Mouse (Mus musculus) heart, embryonic 13.5 days (tissue): ENCODE data around the gene Plbd1. TPM values are rescaled to one million over a fixed set of nuclear protein-coding genes. Genes with fewer than 3 reads are reported as not detected.

Experiments
- ATAC-seq: fragments of 200-750 bp; cut with Nextera tagmentation; 2 replicates; pipeline ENCODE4 v1.8.0; 2017; ENCODE audit warnings: moderate TSS enrichment; ENCODE audit not compliant: insufficient number of reproducible peaks, low FRiP score, low TSS enrichment; ENCODE audit errors: extremely low read depth
- H3K27ac ChIP-seq: fragments of 300-500 bp; sonication (generic); replicated peaks from 2 replicates; pipeline ENCODE4 v1.5.1; 2015; ENCODE audit warnings: moderate library complexity, mild to moderate bottlenecking, inconsistent platforms
- H3K27me3 ChIP-seq: fragments of 300-500 bp; sonication (generic); replicated peaks from 2 replicates; pipeline ENCODE4 v1.6.1; 2015; ENCODE audit warnings: mild to moderate bottlenecking, inconsistent platforms
- H3K36me3 ChIP-seq: fragments of 300-500 bp; sonication (generic); 2 replicates; pipeline ENCODE4 v1.6.1; 2015; ENCODE audit warnings: mild to moderate bottlenecking, inconsistent platforms
- H3K4me1 ChIP-seq: fragments of 300-500 bp; sonication (generic); 2 replicates; pipeline ENCODE4 v1.6.1; 2015; ENCODE audit warnings: inconsistent platforms
- H3K4me2 ChIP-seq: fragments of 300-500 bp; sonication (generic); 2 replicates; pipeline ENCODE4 v1.6.1; 2015; ENCODE audit warnings: inconsistent platforms, mild to moderate bottlenecking, moderate library complexity
- H3K4me3 ChIP-seq: fragments of 300-500 bp; sonication (generic); 2 replicates; pipeline ENCODE4 v1.5.1; 2015; ENCODE audit warnings: moderate library complexity, mild to moderate bottlenecking, inconsistent platforms
- H3K9ac ChIP-seq: fragments of 300-500 bp; sonication (generic); 2 replicates; pipeline ENCODE4 v1.6.1; 2015; ENCODE audit warnings: inconsistent platforms, mild to moderate bottlenecking, moderate library complexity
- H3K9me3 ChIP-seq: fragments of 300-500 bp; sonication (generic); 2 replicates; pipeline ENCODE4 v1.6.1; 2016; ENCODE audit warnings: inconsistent platforms
- WGBS: fragments of 180-500 bp; shearing (Covaris S2); methylation state at CpG from one replicate; pipeline ENCODE4 v1.1.7; 2015; ENCODE audit warnings: mixed read lengths; 5-methylcytosine and 5-hydroxymethylcytosine counted together
- polyA plus RNA-seq: library from polyadenylated mRNA; unstranded; fragments of >200 nt; fragmentation: Nextera tagmentation; extraction: Ambion mirVana; gene quantifications from 2 replicates; pipeline ENCODE4 v1.2.1, GENCODE M21; 2015

Plbd1 gene
- polyA plus RNA-seq, 1 experiment from 2014 or later = 6.3 TPM

GRCm38 (mm10) chr6:136674935-136675334 lies 13.2 kb upstream of the Plbd1 start:
- 82% methylated on average over 6 of the region's 6 CpGs for WGBS
- H3K27ac ChIP-seq = no peak overlapping the region
- ATAC-seq = no peak

GRCm38 (mm10) chr6:136672467-136672866 lies 10.7 kb upstream of the Plbd1 start:
- no peaks in the 10 kb centered on the region; the same call in 1 of the 2 replicates for H3K36me3 ChIP-seq
- H3K27ac ChIP-seq = peak overlapping the region; percentile 83
- peak overlapping the region; percentile 30 for H3K9ac ChIP-seq
- no peak for ATAC-seq
- peaks cover 28% of the 10 kb centered on the region for H3K4me1 ChIP-seq
- H3K4me3 ChIP-seq = no peak overlapping the region
- H3K27me3 ChIP-seq = no peaks in the 10 kb centered on the region
- WGBS = 26% methylated on average over 7 of the region's 7 CpGs
- H3K9me3 ChIP-seq = peaks cover 17% of the 10 kb centered on the region; the same call in 1 of the 2 replicates
- H3K4me2 ChIP-seq = peak overlapping the region; percentile 40

More at GRCm38 (mm10) chr6:136674935-136675334, 13.2 kb upstream of the Plbd1 start:
- no peaks in the 10 kb centered on the region; the same call in 1 of the 2 replicates for H3K36me3 ChIP-seq
- no peaks in the 10 kb centered on the region for H3K27me3 ChIP-seq
- H3K9me3 ChIP-seq = peaks cover 17% of the 10 kb centered on the region; the same call in 1 of the 2 replicates
- H3K9ac ChIP-seq = no peak overlapping the region
- H3K4me3 ChIP-seq = no peak overlapping the region
- no peak overlapping the region for H3K4me2 ChIP-seq
- H3K4me1 ChIP-seq = peaks cover 22% of the 10 kb centered on the region

DNA sequence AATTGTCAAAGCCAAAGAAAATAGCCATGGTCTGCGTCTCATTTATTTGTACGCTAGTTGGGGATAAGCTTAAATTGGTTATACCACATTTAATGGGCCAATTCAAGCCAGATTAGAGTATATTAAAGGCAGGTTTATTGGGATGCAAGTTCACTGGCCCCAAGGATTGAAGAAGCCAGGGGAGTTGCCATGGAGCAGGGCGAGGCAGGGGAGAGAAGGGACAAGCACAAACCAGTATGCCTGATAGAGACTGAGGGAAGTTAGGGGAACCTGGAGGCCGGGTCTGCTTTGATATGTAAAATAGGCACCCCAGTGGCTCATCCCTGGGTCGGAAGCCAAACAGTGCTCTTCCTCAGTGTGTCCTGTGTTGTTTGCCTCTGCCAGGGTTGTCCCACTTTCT lies 7.5 kb upstream of the Plbd1 start:
- 78% methylated on average over 5 of the region's 5 CpGs for WGBS
- H3K36me3 ChIP-seq = no peaks in the 10 kb centered on the region; the same call in 1 of the 2 replicates
- H3K9me3 ChIP-seq = peaks cover 9% of the 10 kb centered on the region; the same call in 1 of the 2 replicates
- H3K4me3 ChIP-seq = no peak overlapping the region
- no peak overlapping the region for H3K9ac ChIP-seq
- H3K4me2 ChIP-seq = no peak overlapping the region
- no peak overlapping the region for H3K27ac ChIP-seq
- ATAC-seq = no peak
- H3K27me3 ChIP-seq = no peaks in the 10 kb centered on the region
- peaks cover 28% of the 10 kb centered on the region for H3K4me1 ChIP-seq

GRCm38 (mm10) chr6:136668266-136668986 lies 6.7 kb upstream of the Plbd1 start:
- WGBS = 28% methylated on average over 14 of the region's 14 CpGs
- H3K27me3 ChIP-seq = no peaks in the 10 kb centered on the region; the same call in 1 of the 2 replicates
- H3K4me3 ChIP-seq = no peak overlapping the region
- H3K4me2 ChIP-seq = no peak overlapping the region
- peaks cover 28% of the 10 kb centered on the region for H3K4me1 ChIP-seq
- peak; percentile 43; the same call in 1 of the 2 replicates for ATAC-seq
- H3K27ac ChIP-seq = 0 out of 2 replicates have a peak overlapping the region, but pooled peaks have one; percentile 26
- no peak overlapping the region for H3K9ac ChIP-seq
- 0 out of 2 replicates have a peak, but pooled peaks cover under 1% of the 10 kb centered on the region for H3K9me3 ChIP-seq
- no peaks in the 10 kb centered on the region for H3K36me3 ChIP-seq

DNA sequence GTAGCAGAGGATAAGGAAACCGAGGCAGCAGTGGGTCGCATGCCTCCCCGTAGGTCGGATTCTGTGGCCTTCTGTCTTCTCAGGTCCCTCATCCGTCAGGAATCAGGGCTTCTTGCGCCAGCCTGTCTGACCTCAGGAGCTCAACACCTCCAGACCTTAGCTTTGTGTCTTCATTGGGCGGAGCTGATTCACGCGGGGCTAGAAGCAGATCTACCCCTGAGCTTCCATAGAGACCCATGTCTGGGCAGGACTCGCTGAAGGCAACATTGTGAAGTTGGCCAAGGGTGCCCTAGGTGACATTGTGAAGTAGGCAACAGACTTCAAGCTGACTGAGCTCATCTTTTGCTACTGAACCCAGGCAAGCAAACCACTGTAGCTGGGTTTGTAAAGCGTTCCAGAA lies 335 bp upstream of the Plbd1 start:
- Histone ChIP-seq H3K36me3 (no peaks in the 10 kb centered on the region), H3K27me3 (peaks cover 35% of the 10 kb centered on the region), H3K9ac (peak overlapping the region; percentile 79; the same call in 1 of the 2 replicates), H3K4me2 (peak overlapping the region; percentile 87), H3K9me3 (no peaks in the 10 kb centered on the region), H3K4me1 (peaks cover 14% of the 10 kb centered on the region), H3K27ac (no peak overlapping the region), H3K4me3 (peak overlapping the region; percentile 52)
- no peak for ATAC-seq
- 29% methylated on average over 11 of the region's 11 CpGs for WGBS

DNA sequence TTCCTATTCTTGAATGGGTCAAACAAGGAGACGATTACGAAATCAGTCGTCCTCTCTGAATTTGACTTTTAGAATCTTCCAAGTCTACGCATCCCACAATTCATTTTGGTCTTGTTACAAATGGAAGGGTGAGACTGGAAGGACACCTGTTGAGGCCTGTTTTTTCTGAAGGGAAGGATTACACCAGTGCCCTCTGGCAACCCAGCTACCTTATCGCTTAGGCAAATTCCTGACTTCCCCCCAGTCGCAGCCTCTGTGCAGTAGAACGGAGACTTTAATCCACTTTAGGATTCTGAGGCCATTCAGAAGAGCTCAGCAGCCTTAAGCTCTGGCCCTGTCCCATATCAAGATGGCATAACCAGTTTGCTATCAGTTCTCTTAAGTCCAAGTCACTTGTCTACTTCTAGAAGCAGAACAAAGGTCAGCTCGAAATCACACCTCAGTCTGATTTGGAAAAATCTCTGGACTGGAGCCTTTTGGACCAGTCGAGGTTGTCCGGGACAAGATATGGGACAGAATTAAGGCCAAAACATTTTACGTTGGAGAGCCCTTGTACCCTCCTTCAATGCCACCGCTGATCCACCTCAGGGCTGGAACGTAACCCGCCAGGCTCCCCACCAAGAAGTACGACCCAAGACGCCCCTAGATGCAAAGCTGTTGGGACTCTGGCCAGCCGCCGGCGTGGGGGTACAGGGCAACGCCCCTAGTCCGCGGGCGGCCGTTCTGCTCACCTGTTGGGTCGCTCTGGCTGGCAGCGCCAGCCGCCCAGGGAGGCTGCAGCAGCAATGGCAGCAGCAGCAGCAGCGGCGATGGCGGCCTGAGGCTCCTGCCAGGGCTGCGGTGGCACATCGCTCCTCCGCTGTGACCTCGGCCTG lies 660 bp downstream of the Plbd1 start:
- Histone ChIP-seq H3K4me3 (peak overlapping the region; percentile 52), H3K9ac (peak overlapping the region; percentile 79), H3K9me3 (no peaks in the 10 kb centered on the region), H3K36me3 (no peaks in the 10 kb centered on the region), H3K4me2 (peak overlapping the region; percentile 87), H3K27me3 (peaks cover 35% of the 10 kb centered on the region), H3K4me1 (peaks cover 16% of the 10 kb centered on the region), H3K27ac (no peak overlapping the region)
- 14% methylated on average over 34 of the region's 34 CpGs for WGBS
- ATAC-seq = no peak

- no peak overlapping the region for H3K4me2 ChIP-seq
- no peak overlapping the region for H3K27ac ChIP-seq
- H3K4me1 ChIP-seq = peaks cover 20% of the 10 kb centered on the region
- ATAC-seq = no peak
- WGBS = 85% methylated on average over 9 of the region's 9 CpGs
- no peaks in the 10 kb centered on the region for H3K36me3 ChIP-seq
- no peak overlapping the region for H3K9ac ChIP-seq
- H3K9me3 ChIP-seq = no peaks in the 10 kb centered on the region
- peaks cover 35% of the 10 kb centered on the region for H3K27me3 ChIP-seq
- H3K4me3 ChIP-seq = no peak overlapping the region
These were observed 2.5 kb downstream of the Plbd1 start for GRCm38 (mm10) chr6:136659226-136659625.

GRCm38 (mm10) chr6:136658303-136658702 lies 3.4 kb downstream of the Plbd1 start:
- ATAC-seq = no peak
- Histone ChIP-seq H3K4me2 (no peak overlapping the region), H3K36me3 (no peaks in the 10 kb centered on the region), H3K9ac (no peak overlapping the region), H3K9me3 (no peaks in the 10 kb centered on the region), H3K27ac (no peak overlapping the region), H3K27me3 (peaks cover 35% of the 10 kb centered on the region), H3K4me3 (no peak overlapping the region), H3K4me1 (peaks cover 21% of the 10 kb centered on the region)
- 63% methylated on average over 4 of the region's 4 CpGs for WGBS

GRCm38 (mm10) chr6:136655786-136656185 lies 5.9 kb downstream of the Plbd1 start:
- Histone ChIP-seq H3K4me1 (peaks cover 17% of the 10 kb centered on the region), H3K9me3 (no peaks in the 10 kb centered on the region), H3K27ac (no peak overlapping the region), H3K4me3 (peak overlapping the region; percentile 16), H3K27me3 (peaks cover 16% of the 10 kb centered on the region), H3K4me2 (peak overlapping the region; percentile 45), H3K36me3 (no peaks in the 10 kb centered on the region), H3K9ac (0 out of 2 replicates have a peak overlapping the region, but pooled peaks have one; percentile 37)
- WGBS = 50% methylated on average over 11 of the region's 11 CpGs
- no peak for ATAC-seq

GRCm38 (mm10) chr6:136654470-136654869 lies 7.3 kb downstream of the Plbd1 start:
- Histone ChIP-seq H3K36me3 (no peaks in the 10 kb centered on the region), H3K4me3 (no peak overlapping the region), H3K27ac (no peak overlapping the region), H3K27me3 (peaks cover 4% of the 10 kb centered on the region; the same call in 1 of the 2 replicates), H3K4me2 (no peak overlapping the region), H3K4me1 (peaks cover 16% of the 10 kb centered on the region), H3K9me3 (no peaks in the 10 kb centered on the region), H3K9ac (no peak overlapping the region)
- no peak for ATAC-seq
- WGBS = 94% methylated on average over 20 of the region's 20 CpGs

DNA sequence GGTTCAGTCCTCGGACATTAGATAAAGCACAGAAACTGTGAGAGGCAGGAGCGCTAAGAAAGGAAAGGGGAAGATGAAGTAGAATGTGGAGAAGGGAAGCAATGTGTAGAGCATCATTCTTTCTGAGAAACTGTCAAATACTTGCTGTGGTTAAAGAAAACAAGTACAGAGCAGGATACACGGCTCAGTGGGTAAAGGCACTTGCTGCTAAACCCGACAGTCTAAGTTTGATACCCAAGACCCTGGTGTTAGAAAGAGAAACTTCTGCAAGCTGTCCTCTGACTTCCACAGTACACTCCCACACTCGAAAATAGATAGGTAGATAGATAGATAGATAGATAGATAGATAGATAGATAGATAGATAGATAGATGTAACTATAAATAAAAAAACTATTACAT lies 8.4 kb downstream of the Plbd1 start:
- Histone ChIP-seq H3K9me3 (no peaks in the 10 kb centered on the region), H3K27ac (no peak overlapping the region), H3K9ac (no peak overlapping the region), H3K27me3 (peaks cover 4% of the 10 kb centered on the region; the same call in 1 of the 2 replicates), H3K4me1 (peaks cover 16% of the 10 kb centered on the region), H3K4me2 (no peak overlapping the region), H3K4me3 (no peak overlapping the region), H3K36me3 (no peaks in the 10 kb centered on the region)
- no peak for ATAC-seq
- 34% methylated on average over 5 of the region's 5 CpGs for WGBS
